Mouse (Mus musculus) embryo, embryonic 10.5 days (tissue): ENCODE measurements around the gene Itgb7.
"Not testable (repeated sequence)": the region's sequence is repeated elsewhere in the genome, so short reads cannot be mapped to it uniquely, and the experiment has no call there.

Experiments
- DNase-seq: peaks from one replicate; pipeline ENCODE4 v3.0.0-alpha.2; 2015; ENCODE audit warnings: low spot score

The Itgb7 gene

GRCm38 (mm10) chr15:102225619-102226018, 6.1 kb downstream of the Itgb7 start:
- not testable (repeated sequence) for DNase-seq

- no peak for DNase-seq
Measured at GRCm38 (mm10) chr15:102224992-102225617, 6.6 kb downstream of the Itgb7 start.

GRCm38 (mm10) chr15:102224186-102224991, 7.4 kb downstream of the Itgb7 start:
- DNase-seq, result peak; percentile 85

GRCm38 (mm10) chr15:102222386-102222785, 9.4 kb downstream of the Itgb7 start:
- DNase-seq, result no peak

GRCm38 (mm10) chr15:102217325-102217724, 14.4 kb downstream of the Itgb7 start:
- DNase-seq, result no peak

- DNase-seq, result no peak
Measured at GRCm38 (mm10) chr15:102216459-102217228, 15.1 kb downstream of the Itgb7 start.

GRCm38 (mm10) chr15:102215624-102216023, 16.1 kb downstream of the Itgb7 start:
- no peak for DNase-seq

- no peak for DNase-seq
Measured at GRCm38 (mm10) chr15:102214132-102214531, 17.6 kb downstream of the Itgb7 start.

- DNase-seq, result no peak
Measured at GRCm38 (mm10) chr15:102211895-102212294, 19.8 kb downstream of the Itgb7 start.

- DNase-seq, result no peak
Measured at GRCm38 (mm10) chr15:102210816-102211215, 20.9 kb downstream of the Itgb7 start.

- DNase-seq, result no peak
Measured at GRCm38 (mm10) chr15:102209114-102209513, 22.6 kb downstream of the Itgb7 start.

- no peak for DNase-seq
Measured at GRCm38 (mm10) chr15:102208092-102208561, 23.6 kb downstream of the Itgb7 start.

- no peak for DNase-seq
Measured at GRCm38 (mm10) chr15:102207351-102207750, 24.4 kb downstream of the Itgb7 start.

- DNase-seq, result no peak
Measured at GRCm38 (mm10) chr15:102205779-102206178, 26.0 kb downstream of the Itgb7 start.

- DNase-seq, result no peak
Measured at GRCm38 (mm10) chr15:102204674-102205505, 26.9 kb downstream of the Itgb7 start, which contains the start of gene Csad. TSS of gene Csad (minus strand) at chr15:102204724.

- DNase-seq, result peak; percentile 75
Measured at GRCm38 (mm10) chr15:102203835-102204381, 27.8 kb downstream of the Itgb7 start.

GRCm38 (mm10) chr15:102202971-102203834, 28.5 kb downstream of the Itgb7 start, which contains the start of gene Zfp740:
TSS of gene Zfp740 (plus strand) at chr15:102203249.
- DNase-seq, result peak; percentile 96

- no peak for DNase-seq
Measured at GRCm38 (mm10) chr15:102198841-102199240, 32.9 kb downstream of the Itgb7 start.

- DNase-seq, result no peak
Measured at GRCm38 (mm10) chr15:102195373-102195772, 36.4 kb downstream of the Itgb7 start.

- DNase-seq, result no peak
Measured at GRCm38 (mm10) chr15:102194439-102194838, 37.3 kb downstream of the Itgb7 start.
